Mouse (Mus musculus) MEL (cell line): ENCODE data around the gene Ces1d. TPM values are rescaled to one million over a fixed set of nuclear protein-coding genes. Genes with fewer than 3 reads are reported as not detected.

Experiments
- DNase-seq: peaks from one replicate; pipeline ENCODE4 v3.0.0; 2011; ENCODE audit warnings: low read depth, low spot score
- H3K27ac ChIP-seq: 2 replicates; pipeline ENCODE4 v1.5.1; 2012; ENCODE audit warnings: low read depth, mild to moderate bottlenecking, control low read depth, low read length, moderate library complexity; ENCODE audit not compliant: control insufficient read depth
- H3K27me3 ChIP-seq, 2 experiments: fragments of 150-350 bp in 1 of 2; sonication (generic) in 1 of 2; 2 replicates each; pipeline ENCODE4 v1.6.1; 2012; ENCODE audit warnings: low read length in 2 of 2, mild to moderate bottlenecking in 2 of 2, improper control_type of control experiment in 1 of 2, moderate library complexity in 1 of 2; ENCODE audit not compliant: insufficient read depth in 2 of 2, control insufficient read depth in 1 of 2
- H3K36me3 ChIP-seq, 2 experiments: 2 replicates each; pipeline ENCODE4 v1.6.1; 2012 to 2014; ENCODE audit warnings: low read length in 2 of 2, improper control_type of control experiment in 1 of 2, inconsistent platforms in 1 of 2, mild to moderate bottlenecking in 1 of 2; ENCODE audit not compliant: insufficient read depth in 2 of 2, control insufficient read depth in 1 of 2
- H3K4me1 ChIP-seq, 2 experiments: fragments of 150-350 bp in 1 of 2; sonication (generic) in 1 of 2; 2 replicates each; pipeline ENCODE4 v1.6.1; 2012; ENCODE audit warnings: low read length in 2 of 2, improper control_type of control experiment in 1 of 2, mild to moderate bottlenecking in 1 of 2; ENCODE audit not compliant: insufficient read depth in 2 of 2, control insufficient read depth in 1 of 2
- H3K4me3 ChIP-seq, 2 experiments: fragments of 150-350 bp in 1 of 2; sonication (generic) in 1 of 2; 2 replicates each; pipeline ENCODE4 v1.5.1; 2012; ENCODE audit warnings: low read depth in 2 of 2, low read length in 2 of 2, mild to moderate bottlenecking in 2 of 2, moderate library complexity in 2 of 2, control low read depth in 1 of 2, improper control_type of control experiment in 1 of 2; ENCODE audit not compliant: control insufficient read depth in 1 of 2, insufficient read depth in 1 of 2
- H3K79me2 ChIP-seq: 2 replicates; pipeline ENCODE4 v1.6.1; 2012; ENCODE audit warnings: mild to moderate bottlenecking, low read length, moderate library complexity; ENCODE audit not compliant: control insufficient read depth, poor library complexity, insufficient read depth
- H3K9ac ChIP-seq: 2 replicates; pipeline ENCODE4 v1.6.1; 2012; ENCODE audit warnings: low read depth, mild to moderate bottlenecking, control low read depth, low read length, moderate library complexity; ENCODE audit not compliant: control insufficient read depth, poor library complexity, severe bottlenecking
- H3K9me3 ChIP-seq: fragments of 150-350 bp; sonication (generic); replicated peaks from 2 replicates; pipeline ENCODE4 v1.6.1; 2012; ENCODE audit warnings: mild to moderate bottlenecking, low read length, improper control_type of control experiment, moderate library complexity; ENCODE audit not compliant: insufficient read depth
- CHD2 ChIP-seq: IDR thresholded peaks from 2 replicates; pipeline ENCODE4 v1.6.1; 2011; ENCODE audit warnings: low read length, improper control_type of control experiment
- E2F4 ChIP-seq: IDR thresholded peaks from 2 replicates; pipeline ENCODE4 v1.6.1; 2011; ENCODE audit warnings: low read depth, low read length, improper control_type of control experiment, borderline replicate concordance
- EP300 ChIP-seq, 2 experiments: IDR thresholded peaks; 2 replicates each; pipeline ENCODE4 v1.6.1; 2011; ENCODE audit warnings: improper control_type of control experiment in 2 of 2, low read length in 2 of 2, low read depth in 1 of 2, mild to moderate bottlenecking in 1 of 2
- KAT2A ChIP-seq: conservative IDR thresholded peaks from 2 replicates; pipeline ENCODE4 v1.6.1; 2012; ENCODE audit warnings: low read depth, low read length, improper control_type of control experiment, inconsistent platforms
- MYB ChIP-seq: IDR thresholded peaks from 2 replicates; pipeline ENCODE4 v1.6.1; 2011; ENCODE audit warnings: mild to moderate bottlenecking, low read depth, low read length, improper control_type of control experiment
- MYC ChIP-seq: IDR thresholded peaks from 2 replicates; pipeline ENCODE4 v1.6.1; 2011; ENCODE audit warnings: low read depth, mild to moderate bottlenecking, low read length, improper control_type of control experiment, moderate library complexity
- POLR2AphosphoS2 ChIP-seq: IDR thresholded peaks from 2 replicates; pipeline ENCODE4 v1.6.1; 2011; ENCODE audit warnings: low read length, improper control_type of control experiment
- UBTF ChIP-seq: IDR thresholded peaks from 2 replicates; pipeline ENCODE4 v1.6.1; 2012; ENCODE audit warnings: low read depth, mild to moderate bottlenecking, inconsistent platforms, low read length, improper control_type of control experiment, moderate library complexity, borderline replicate concordance; ENCODE audit not compliant: insufficient read depth
- USF2 ChIP-seq, 2 experiments: IDR thresholded peaks; 2 replicates each; pipeline ENCODE4 v1.6.1; 2011 to 2012; ENCODE audit warnings: improper control_type of control experiment in 2 of 2, low read length in 2 of 2, borderline replicate concordance in 1 of 2, inconsistent platforms in 1 of 2, low read depth in 1 of 2, mild to moderate bottlenecking in 1 of 2; ENCODE audit not compliant: insufficient read depth in 1 of 2
- ZKSCAN1 ChIP-seq: IDR thresholded peaks from 2 replicates; pipeline ENCODE4 v1.6.1; 2012; ENCODE audit warnings: low read depth, mild to moderate bottlenecking, inconsistent platforms, low read length, improper control_type of control experiment, moderate library complexity
- ZMIZ1 ChIP-seq: IDR thresholded peaks from 2 replicates; pipeline ENCODE4 v1.6.1; 2012; ENCODE audit warnings: low read depth, mild to moderate bottlenecking, inconsistent platforms, low read length, improper control_type of control experiment, moderate library complexity
- polyA plus RNA-seq, 2 experiments: library from polyadenylated mRNA; stranded (reverse) in 1 of 2; unstranded in 1 of 2; fragments of >175 nt in 1 of 2; fragments of >200 nt in 1 of 2; gene quantifications; 2 replicates each; pipeline versions ENCODE4 v1.2.1 to v1.2.4; 2012; ENCODE audit warnings: low replicate concordance in 2 of 2, low read depth in 1 of 2; ENCODE audit not compliant: insufficient read length in 2 of 2, insufficient read depth in 1 of 2, missing spikeins in 1 of 2
- total RNA-seq: library from RNA; depleted of rRNA; stranded (reverse); fragments of 300-350 nt; gene quantifications from 2 replicates; pipeline ENCODE4 v1.2.3, GENCODE M21; 2012; rRNA removed

Gene Ces1d
- total and polyA plus RNA-seq, 3 experiments: not detected

- DNase-seq: no peak
- H3K27ac ChIP-seq: no peak overlapping the region
Observed at GRCm38 (mm10) chr8:93126476-93126875, 71.2 kb downstream of the Ces1d start.

GRCm38 (mm10) chr8:93122005-93122404, 75.6 kb downstream of the Ces1d start:
- Histone ChIP-seq H3K4me3 (no peak overlapping the region), H3K9me3 (no peaks in the 10 kb centered on the region), H3K79me2 (no peaks in the 10 kb centered on the region), H3K27ac (no peak overlapping the region), H3K9ac (no peak overlapping the region), H3K4me1 (no peaks in the 10 kb centered on the region), H3K36me3 (no peaks in the 10 kb centered on the region), H3K27me3 (no peaks in the 10 kb centered on the region)
- DNase-seq: no peak
- TF ChIP-seq KAT2A (no peak), MYB (no peak), POLR2AphosphoS2 (no peak)

More at GRCm38 (mm10) chr8:93126476-93126875, 71.2 kb downstream of the Ces1d start:
- Histone ChIP-seq H3K79me2 (no peaks in the 10 kb centered on the region), H3K27me3 (no peaks in the 10 kb centered on the region), H3K9ac (no peak overlapping the region), H3K4me1 (no peaks in the 10 kb centered on the region), H3K9me3 (no peaks in the 10 kb centered on the region), H3K36me3 (no peaks in the 10 kb centered on the region), H3K4me3 (no peak overlapping the region)
- TF ChIP-seq USF2 (IDR thresholded peaks at IDR 0.05; ENCODE audit: borderline replicate concordance in 1 of 2, insufficient read depth in 1 of 2, low read depth in 1 of 2, low read length in 2 of 2) (no peak), CHD2 (no peak), MYC (no peak), EP300 (IDR thresholded peaks at IDR 0.05; ENCODE audit: low read depth in 1 of 2, low read length in 2 of 2) (no peak), ZMIZ1 (no peak), ZKSCAN1 (no peak), KAT2A (no peak), UBTF (no peak), E2F4 (no peak)

Other genes with a start within 250 kb of the Ces1d start
- not detected in 2 replicates for gene Slc6a2, start 237.8 kb downstream of the Ces1d start, total RNA-seq
- under 1 TPM in 1 of 2 experiments, not detected in 1; 0.03 TPM for gene Slc6a2, start 237.8 kb downstream of the Ces1d start, polyA plus RNA-seq
- gene Ces1a, start 149.6 kb downstream of the Ces1d start, total RNA-seq: not detected in 2 replicates
- gene Ces1a, start 149.6 kb downstream of the Ces1d start, polyA plus RNA-seq: not detected
- gene Ces1b, start 117.8 kb downstream of the Ces1d start, total RNA-seq: not detected in 2 replicates
- gene Ces1b, start 117.8 kb downstream of the Ces1d start, polyA plus RNA-seq: not detected
- gene Ces1c, start 66.6 kb downstream of the Ces1d start, total RNA-seq: not detected in 2 replicates
- gene Ces1c, start 66.6 kb downstream of the Ces1d start, polyA plus RNA-seq: not detected
- gene Ces1e, start 31.8 kb upstream of the Ces1d start, total RNA-seq: not detected in 2 replicates
- not detected for gene Ces1e, start 31.8 kb upstream of the Ces1d start, polyA plus RNA-seq
- gene Ces1f, start 81.9 kb upstream of the Ces1d start, total RNA-seq: 0.23 TPM in 1 of 2 replicates, not detected in the other
- gene Ces1f, start 81.9 kb upstream of the Ces1d start, polyA plus RNA-seq: not detected
- not detected in 2 replicates for gene Ces1g, start 139.5 kb upstream of the Ces1d start, total RNA-seq
- gene Ces1g, start 139.5 kb upstream of the Ces1d start, polyA plus RNA-seq: not detected
- not detected in 2 replicates for gene Ces1h, start 181.9 kb upstream of the Ces1d start, total RNA-seq
- gene Ces1h, start 181.9 kb upstream of the Ces1d start, polyA plus RNA-seq: not detected